Mouse (Mus musculus) kidney, adult 2 months (tissue): ENCODE data around the gene Ksr2.

Experiments
- CTCF ChIP-seq: fragments of 200-500 bp; conservative IDR thresholded peaks from 2 replicates; pipeline ENCODE4 v1.5.1; 2011; ENCODE audit warnings: low read depth, mild to moderate bottlenecking, control low read depth, low read length, moderate library complexity, mixed read lengths; ENCODE audit not compliant: insufficient read depth, insufficient read length
- POLR2A ChIP-seq: fragments of 200-500 bp; IDR thresholded peaks from one replicate; pipeline ENCODE4 v1.6.1; 2011; ENCODE audit warnings: low read depth, low read length, control low read depth

- TF ChIP-seq POLR2A (no peak), CTCF (no peak)
Measured at GRCm38 (mm10) chr5:117620292-117620691, 206.5 kb downstream of the Ksr2 start.
